Mouse (Mus musculus): ENCODE measurements at regions not wholly inside any gene's neighbourhood (a gene's known extent, or its start where the extent isn't known, plus 50 kb on each side); places are given as distances from the start of the nearest gene placed in this dataset.

DNA sequence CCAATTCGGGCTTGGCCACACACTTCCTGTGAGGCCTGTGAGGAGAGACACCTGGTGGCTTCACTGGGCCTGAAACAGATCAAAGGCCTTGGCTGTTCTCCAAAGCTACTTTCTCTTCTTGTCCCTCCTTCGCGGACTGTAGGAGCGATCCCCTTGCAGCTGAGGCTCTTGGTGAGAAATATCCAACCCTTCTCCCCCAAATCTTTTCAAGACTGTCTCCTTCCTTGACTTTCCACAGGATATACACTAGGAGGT lies 86.2 kb upstream of the Lhx1 start:
- TF ChIP-seq POLR2A (IDR thresholded peaks at IDR 0.05; ENCODE audit: low read depth, low read length) (no peak), EP300 (IDR thresholded peaks at IDR 0.05; ENCODE audit: low read length) (no peak), CTCF (conservative IDR thresholded peaks at IDR 0.05 in 1 of 2, IDR thresholded peaks at IDR 0.05 in 1 of 2; ENCODE audit: low read depth in 2 of 2, low read length in 2 of 2) (peak in 1 of 2 experiments; percentile 53; a peak in 2 of 4 replicates)

Measured in CH12.LX (cell line).